Mouse (Mus musculus) thymus, adult 2 months (tissue): ENCODE results near the gene Tysnd1.

ENCODE experiments used
- CTCF ChIP-seq: fragments of 200-500 bp; IDR thresholded peaks from 2 replicates; pipeline ENCODE4 v1.5.1; 2012; ENCODE audit warnings: mild to moderate bottlenecking, control low read depth, low read length, moderate library complexity, borderline replicate concordance; ENCODE audit not compliant: control insufficient read depth, poor library complexity, insufficient read depth; ENCODE audit errors: extremely low read depth
- POLR2A ChIP-seq: fragments of 200-500 bp; IDR thresholded peaks from 2 replicates; pipeline ENCODE4 v1.6.1; 2012; ENCODE audit warnings: mild to moderate bottlenecking, low read length, control low read depth, moderate library complexity; ENCODE audit not compliant: control insufficient read depth, poor library complexity, insufficient read depth; ENCODE audit errors: extremely low read depth

DNA sequence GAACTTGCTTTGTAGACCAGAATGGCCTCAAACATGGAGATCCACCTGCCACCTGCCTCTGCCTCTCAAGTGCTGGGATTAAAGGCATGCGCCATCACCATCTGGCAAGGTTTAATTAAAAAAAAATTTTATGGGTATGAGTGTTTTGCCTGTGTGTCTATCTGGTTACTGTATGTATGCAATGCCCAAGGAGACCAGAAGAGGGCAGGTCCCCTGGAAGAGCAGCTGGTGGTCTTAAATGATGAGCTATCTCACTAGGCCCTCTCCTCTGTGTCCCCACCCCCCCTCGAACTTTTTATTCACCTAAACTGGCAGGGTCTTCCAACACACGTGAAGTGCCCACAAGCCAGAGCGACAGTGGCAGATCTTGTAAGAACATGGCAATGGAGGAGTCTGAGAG is 46.6 kb downstream of the Tysnd1 start:
- TF ChIP-seq CTCF (no peak), POLR2A (no peak)
